ENCODE assay signal across 30 mouse cellular contexts in genomic region chr7:145312137-145312536, GRCm38 (mm10). TPM values are rescaled to one million over a fixed set of nuclear protein-coding genes. Genes with fewer than 3 reads are reported as not detected.
"Had no signal": no experiment of that assay in that cellular context is flagged by ENCODE, and none has a peak within 500 bp of the region (broad histone marks: within the 10 kb centered on the region; RNA-seq: fewer than 3 reads in every experiment).

No protein-coding gene starts in this region.

- H3K36me3 ChIP-seq: limb, embryonic 10.5 days; limb, embryonic 13.5 days; liver, embryonic 12.5 days; liver, embryonic 15.5 days; lung, embryonic 15.5 days; midbrain, embryonic 10.5 days; midbrain, embryonic 13.5 days; neural tube, embryonic 12.5 days; neural tube, embryonic 15.5 days had no signal

- H3K4me2 ChIP-seq: limb, embryonic 13.5 days; liver, embryonic 12.5 days; liver, embryonic 15.5 days; lung, embryonic 15.5 days; midbrain, embryonic 13.5 days; neural tube, embryonic 12.5 days; neural tube, embryonic 15.5 days had no signal

- H3K9ac ChIP-seq: limb, embryonic 13.5 days; liver, embryonic 12.5 days; liver, embryonic 15.5 days; lung, embryonic 15.5 days; midbrain, embryonic 13.5 days; neural tube, embryonic 12.5 days; neural tube, embryonic 15.5 days had no signal

- H3K27me3 ChIP-seq: limb, embryonic 13.5 days; liver, embryonic 15.5 days; lung, embryonic 15.5 days; midbrain, embryonic 13.5 days; neural tube, embryonic 12.5 days; neural tube, embryonic 15.5 days had no signal

- H3K4me1 ChIP-seq: limb, embryonic 13.5 days; liver, embryonic 12.5 days; liver, embryonic 15.5 days; lung, embryonic 15.5 days; megakaryocyte, embryonic 14.5 days; midbrain, embryonic 13.5 days; neural tube, embryonic 12.5 days; neural tube, embryonic 15.5 days had no signal

- DNase-seq: kidney, postnatal 10 days; kidney, postnatal 36 days; layer of hippocampus, postnatal 36 days; liver; lung, adult 18-20 months; lung, postnatal 10 days; lung, postnatal 36 days; right cerebral cortex, adult 18-20 months; right cerebral cortex, postnatal 14 days; right cerebral cortex, postnatal 4 days; thymus, adult 2 months; thymus, postnatal 14 days; thymus, postnatal 4 days had no signal

- H3K9me3 ChIP-seq: limb, embryonic 10.5 days; limb, embryonic 13.5 days; liver, embryonic 12.5 days; liver, embryonic 15.5 days; lung, embryonic 15.5 days; megakaryocyte, embryonic 14.5 days; midbrain, embryonic 10.5 days; midbrain, embryonic 13.5 days; neural tube, embryonic 12.5 days; neural tube, embryonic 15.5 days had no signal

- H3K27ac ChIP-seq: left cerebral cortex, adult 2 months; limb, embryonic 10.5 days; limb, embryonic 13.5 days; liver, embryonic 12.5 days; liver, embryonic 15.5 days; lung, embryonic 15.5 days; midbrain, embryonic 10.5 days; midbrain, embryonic 13.5 days; neural tube, embryonic 12.5 days; neural tube, embryonic 15.5 days; stomach, postnatal 0 days had no signal

- ATAC-seq: liver, embryonic 12.5 days; midbrain, embryonic 13.5 days had no signal

- H3K4me3 ChIP-seq: left cerebral cortex, adult 2 months; limb, embryonic 10.5 days; limb, embryonic 13.5 days; liver, embryonic 12.5 days; liver, embryonic 15.5 days; lung, embryonic 15.5 days; megakaryocyte, embryonic 14.5 days; midbrain, embryonic 10.5 days; midbrain, embryonic 13.5 days; neural tube, embryonic 12.5 days; neural tube, embryonic 15.5 days had no signal

RNA-seq across cellular contexts. Expression of gene Mrgprd, which starts 2.5 kb away (rescaled TPM):
- total RNA-seq: layer of hippocampus, adult 8-10 months; layer of hippocampus, postnatal 10 days; layer of hippocampus, postnatal 36 days; left cerebral cortex, adult 2 months; left cerebral cortex, postnatal 14 days; midbrain, postnatal 0 days had no signal
- polyA plus RNA-seq: limb, embryonic 10.5 days; limb, embryonic 13.5 days; liver, embryonic 12.5 days; liver, embryonic 15.5 days; lung, embryonic 15.5 days; midbrain, embryonic 10.5 days; midbrain, embryonic 13.5 days; midbrain, postnatal 0 days; stomach, embryonic 14.5 days; stomach, postnatal 0 days; thymus, adult 2 months had no signal

RNA-seq across cellular contexts. Expression of gene Mrgprf, which starts 11.5 kb away (rescaled TPM):
- polyA plus RNA-seq: liver, embryonic 12.5 days had no signal
